Mouse (Mus musculus) thymus, postnatal 36 days (tissue): ENCODE data around the gene Atp5b.
"Not testable (repeated sequence)": the region's sequence is repeated elsewhere in the genome, so short reads cannot be mapped to it uniquely, and the experiment has no call there.

Source experiments
- DNase-seq, 2 experiments: peaks; one replicate each; pipeline ENCODE4 v3.0.0; 2022; ENCODE audit warnings: mixed read lengths in 2 of 2

Gene Atp5b

DNA sequence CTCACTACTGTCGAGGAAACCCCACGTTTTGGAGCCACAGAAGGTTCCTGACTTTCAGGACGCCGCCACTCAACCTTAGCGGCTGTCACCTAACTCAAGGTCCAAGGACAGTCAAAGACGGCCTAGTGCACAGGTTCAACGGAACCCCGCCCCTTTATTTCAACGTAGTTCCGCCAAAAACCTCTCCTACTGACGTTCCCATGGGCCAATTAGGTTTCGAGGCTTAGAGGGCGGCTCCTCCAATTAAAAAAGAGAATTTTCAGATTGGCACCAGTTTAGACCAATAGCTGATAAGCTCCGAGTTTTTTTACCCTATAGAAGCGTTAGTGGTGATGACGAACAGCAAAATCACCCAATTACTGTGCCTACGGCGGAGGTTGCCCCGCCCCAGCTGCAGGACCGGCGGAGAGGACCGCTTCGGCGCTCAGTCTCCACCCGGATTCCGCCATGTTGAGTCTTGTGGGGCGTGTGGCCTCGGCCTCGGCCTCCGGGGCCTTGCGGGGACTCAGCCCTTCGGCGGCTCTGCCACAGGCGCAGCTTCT, at the start of gene Atp5b:
TSS of gene Atp5b (plus strand) at position 394 of the 542 bp plus-strand sequence.
- peak; percentile 96 to 97 for DNase-seq

DNA sequence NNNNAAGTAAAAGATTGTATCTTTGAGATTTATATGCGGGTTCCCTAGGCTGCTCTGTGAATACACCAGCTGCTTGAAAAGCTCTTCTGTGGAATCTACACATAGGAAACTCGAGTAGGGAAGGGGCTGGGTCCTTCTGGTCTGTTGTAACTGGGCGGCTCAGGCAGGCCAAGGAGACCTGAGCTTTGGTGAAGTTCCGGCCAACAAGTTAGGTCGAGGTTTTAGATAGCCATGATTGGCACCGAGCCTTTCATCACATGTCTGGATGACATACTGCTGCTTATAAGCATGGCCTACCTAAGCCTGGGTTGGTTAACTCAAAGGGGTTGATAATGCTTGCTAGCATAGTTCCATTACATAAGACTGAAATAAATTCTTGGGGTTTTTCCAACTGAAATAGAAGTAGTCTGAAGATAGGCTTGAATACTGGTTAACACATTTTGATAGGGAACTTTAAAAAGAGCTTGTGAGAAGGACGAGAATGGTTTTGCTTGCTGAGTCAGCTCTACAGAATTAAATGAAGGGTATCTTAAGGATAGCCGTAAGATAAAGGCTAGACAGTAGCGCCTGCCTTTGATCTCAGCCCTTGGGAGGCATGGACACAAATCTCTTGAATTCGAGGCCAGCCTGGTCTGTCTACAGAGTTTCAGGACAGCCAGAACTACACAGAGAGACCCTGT, 46.2 kb upstream of the Atp5b start:
- no peak for DNase-seq

DNA sequence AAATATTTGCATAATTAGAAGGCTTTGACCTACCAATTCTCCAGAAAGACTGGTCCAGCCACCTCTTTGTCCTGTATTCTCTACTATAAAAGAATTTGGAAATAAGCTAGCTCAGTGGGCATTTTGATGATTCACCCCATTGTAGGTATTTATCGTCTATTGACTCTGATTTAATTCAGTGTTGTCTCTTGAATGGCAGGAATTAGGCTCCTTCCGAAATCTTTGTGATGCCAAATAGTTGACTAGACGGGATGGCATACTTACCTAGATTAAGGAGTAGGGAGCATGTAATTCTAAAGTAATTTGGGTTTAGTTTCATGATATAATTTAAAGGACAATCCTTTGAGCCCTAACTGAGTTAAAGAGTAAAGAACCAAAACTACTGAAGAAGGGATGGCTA, 45.2 kb upstream of the Atp5b start:
- no peak for DNase-seq

DNA sequence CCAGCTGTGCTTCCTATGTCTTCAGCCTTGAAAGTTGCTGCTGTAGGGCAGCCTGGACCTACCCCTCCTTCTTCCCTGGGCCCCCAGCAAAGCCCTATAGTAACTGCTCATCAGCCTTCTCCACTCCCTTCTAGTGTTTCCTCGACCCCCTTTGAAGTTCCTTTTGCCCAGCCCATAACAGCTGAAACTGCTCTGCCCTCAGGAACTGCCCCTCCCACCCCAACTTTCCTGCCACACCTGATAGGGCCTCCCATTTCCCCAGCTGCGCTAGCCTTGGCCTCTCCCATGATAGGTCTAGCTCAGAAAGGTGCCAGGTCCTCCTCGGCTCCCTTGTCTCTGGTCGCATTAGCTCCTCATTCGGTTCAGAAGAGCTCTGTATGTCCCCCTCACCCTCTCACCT, 43.9 kb upstream of the Atp5b start:
- DNase-seq = peak; percentile 25 to 61

DNA sequence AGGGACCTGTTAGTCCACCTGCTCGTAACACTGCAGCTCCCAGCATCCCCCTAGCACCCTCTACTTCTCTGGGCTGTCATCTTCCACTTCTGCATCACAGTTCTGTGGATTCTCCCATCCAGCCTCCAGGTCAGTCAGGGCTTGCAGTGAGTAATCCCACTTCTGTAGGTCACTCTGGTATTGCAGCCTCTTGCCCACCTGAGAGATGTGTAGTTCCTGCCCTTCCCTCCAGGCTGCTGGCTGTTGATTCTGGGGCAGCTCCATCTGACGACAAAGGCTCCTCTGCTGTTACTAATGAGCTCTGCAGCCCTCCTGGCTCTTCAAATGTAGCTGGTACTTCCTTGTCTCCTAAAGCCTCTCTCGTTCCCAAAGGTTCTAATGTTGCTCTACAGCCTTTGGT, 43.2 kb upstream of the Atp5b start:
- DNase-seq = no peak

DNA sequence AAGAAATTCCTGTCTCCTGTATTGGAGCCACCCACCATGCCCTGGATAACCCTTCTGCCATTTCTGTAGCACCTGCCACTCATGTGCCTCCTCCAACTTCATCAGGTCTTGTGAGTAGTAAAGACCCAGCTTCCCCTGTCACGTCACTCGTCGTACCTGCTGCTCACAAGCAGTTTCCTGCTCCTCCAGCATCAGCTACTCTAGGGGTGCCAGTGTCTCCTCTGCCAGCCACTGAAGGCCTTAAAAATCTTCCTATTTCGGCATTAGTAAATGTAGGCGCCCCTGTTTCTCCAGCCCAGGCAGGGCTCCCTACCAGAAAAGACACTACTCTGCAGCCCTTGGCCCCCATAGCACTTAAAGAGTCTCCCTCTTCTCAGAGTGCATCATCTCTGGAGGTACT, 42.8 kb upstream of the Atp5b start:
- DNase-seq = no peak

DNA sequence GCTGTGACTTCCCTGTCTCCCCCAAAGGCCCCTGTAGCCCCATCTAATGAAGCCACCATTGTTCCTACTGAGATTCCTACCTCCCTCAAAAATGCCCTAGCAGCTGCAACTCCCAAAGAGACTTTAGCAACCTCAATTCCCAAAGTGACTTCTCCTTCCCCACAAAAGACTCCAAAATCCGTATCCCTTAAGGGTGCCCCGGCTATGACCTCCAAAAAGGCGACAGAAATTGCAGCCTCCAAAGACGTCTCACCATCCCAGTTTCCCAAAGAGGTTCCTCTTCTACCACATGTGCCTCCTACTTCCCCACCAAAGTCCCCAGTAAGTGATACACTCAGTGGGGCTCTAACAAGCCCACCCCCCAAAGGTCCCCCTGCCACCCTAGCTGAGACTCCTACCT, 41.4 kb upstream of the Atp5b start:
- no peak for DNase-seq

DNA sequence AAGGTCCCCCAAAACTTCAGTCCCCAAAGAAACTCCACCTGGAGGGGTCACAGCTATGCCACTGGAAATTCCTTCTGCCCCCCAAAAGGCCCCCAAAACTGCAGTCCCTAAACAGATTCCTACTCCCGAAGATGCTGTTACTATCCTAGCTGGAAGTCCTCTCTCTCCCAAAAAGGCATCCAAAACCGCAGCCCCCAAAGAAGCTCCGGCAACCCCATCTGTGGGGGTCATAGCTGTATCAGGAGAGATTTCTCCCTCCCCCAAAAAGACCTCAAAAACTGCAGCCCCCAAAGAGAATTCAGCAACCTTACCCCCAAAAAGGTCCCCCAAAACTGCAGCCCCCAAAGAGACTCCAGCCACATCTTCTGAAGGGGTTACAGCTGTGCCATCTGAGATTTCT, 40.6 kb upstream of the Atp5b start:
- no peak for DNase-seq

DNA sequence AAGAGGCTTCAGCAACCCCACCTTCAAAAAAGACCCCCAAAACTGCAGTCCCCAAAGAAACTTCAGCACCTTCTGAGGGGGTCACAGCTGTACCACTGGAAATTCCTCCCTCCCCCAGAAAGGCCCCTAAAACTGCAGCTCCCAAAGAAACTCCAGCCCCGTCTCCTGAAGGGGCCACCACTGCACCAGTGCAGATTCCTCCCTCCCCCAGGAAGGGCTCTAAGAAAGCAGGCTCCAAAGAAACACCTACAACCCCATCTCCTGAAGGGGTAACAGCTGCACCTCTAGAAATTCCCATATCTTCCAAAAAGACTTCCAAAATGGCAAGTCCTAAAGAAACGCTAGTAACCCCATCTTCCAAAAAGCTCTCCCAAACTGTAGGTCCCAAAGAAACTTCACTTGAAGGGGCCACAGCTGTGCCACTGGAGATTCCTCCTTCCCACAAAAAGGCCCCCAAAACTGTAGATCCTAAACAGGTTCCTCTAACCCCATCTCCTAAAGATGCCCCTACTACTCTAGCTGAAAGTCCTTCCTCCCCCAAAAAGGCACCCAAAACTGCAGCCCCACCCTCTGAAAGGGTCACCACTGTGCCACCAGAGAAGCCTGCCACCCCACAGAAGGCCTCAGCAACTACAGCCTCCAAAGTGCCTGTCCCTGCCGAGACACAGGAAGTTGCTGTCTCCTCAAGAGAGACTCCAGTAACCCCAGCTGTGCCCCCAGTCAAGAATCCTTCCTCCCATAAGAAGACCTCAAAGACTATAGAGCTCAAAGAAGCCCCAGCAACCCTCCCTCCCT, 39.8 kb upstream of the Atp5b start:
- peak; percentile 33 to 43 for DNase-seq

DNA sequence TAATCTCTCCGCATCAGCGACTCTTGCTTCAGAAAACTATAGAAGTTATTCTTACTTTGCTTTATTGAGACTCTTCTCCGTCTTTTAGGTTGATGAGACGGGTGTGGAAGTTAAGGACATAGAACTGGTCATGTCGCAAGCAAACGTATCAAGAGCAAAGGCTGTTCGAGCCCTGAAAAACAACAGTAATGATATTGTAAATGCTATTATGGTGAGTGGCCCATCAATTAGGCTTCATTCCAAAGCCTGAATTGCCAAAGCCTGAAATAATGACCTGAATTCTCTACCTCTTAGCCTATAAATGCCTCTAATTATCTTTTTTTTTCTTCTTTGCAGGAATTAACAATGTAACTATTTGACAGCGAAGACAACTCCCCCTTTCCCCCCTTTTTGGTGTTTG, 34.9 kb upstream of the Atp5b start:
- no peak for DNase-seq

DNA sequence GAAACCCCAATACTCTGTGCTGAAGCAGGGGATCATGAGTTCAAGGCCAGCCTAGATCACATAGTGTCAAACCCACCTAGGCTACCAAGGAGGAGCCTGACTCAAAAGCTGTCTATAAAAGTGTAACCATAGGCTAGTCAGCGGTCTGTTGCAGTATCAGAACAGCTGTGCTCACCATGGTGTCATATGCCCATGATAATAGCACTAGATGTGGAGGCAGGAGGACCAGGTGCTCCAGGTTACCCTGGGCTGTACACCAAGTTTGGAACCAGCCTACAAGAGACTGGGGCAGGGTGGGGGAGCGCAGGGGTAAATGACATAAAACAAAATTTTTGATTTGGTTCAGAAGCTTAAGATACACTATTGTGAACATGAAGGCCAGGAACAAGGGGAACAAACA, 33.3 kb upstream of the Atp5b start:
- no peak for DNase-seq

DNA sequence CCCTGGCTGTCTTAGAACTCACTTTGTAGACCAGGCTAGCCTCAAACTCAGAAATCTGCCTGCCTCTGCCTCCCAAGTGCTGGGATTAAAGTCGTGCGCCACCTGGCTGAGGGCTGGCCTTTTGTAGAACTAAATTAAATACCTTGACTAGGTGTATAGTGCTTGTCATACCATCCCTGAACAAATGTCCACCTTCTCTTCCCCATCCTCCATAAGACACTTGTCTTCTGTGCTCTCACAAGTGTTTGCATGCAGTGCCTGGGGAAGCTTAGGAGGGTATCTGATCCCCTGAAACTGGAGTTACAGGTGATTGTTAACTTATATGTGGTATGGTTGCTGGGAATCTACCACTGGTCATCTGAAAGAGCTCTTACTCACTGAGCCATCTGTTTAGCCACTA, 32.7 kb upstream of the Atp5b start:
- DNase-seq = no peak

DNA sequence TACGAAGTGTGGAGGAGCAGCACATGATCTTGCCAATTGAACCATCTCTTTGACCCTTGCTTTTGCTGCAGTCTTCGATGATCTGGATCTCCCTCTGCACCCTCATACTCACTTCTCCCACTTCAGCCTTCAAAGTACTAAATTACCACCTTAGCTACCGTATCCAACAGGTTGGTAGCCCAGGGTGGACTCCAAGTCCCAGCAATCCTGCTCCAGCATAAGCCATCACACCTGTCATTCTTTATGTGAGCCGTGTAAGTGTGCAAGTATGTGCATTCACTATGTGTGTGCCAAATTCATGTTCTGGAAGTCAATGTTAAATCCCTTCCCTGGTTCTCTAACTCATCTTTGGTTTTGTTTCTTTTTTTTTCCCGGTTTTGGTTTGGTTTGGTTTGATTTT, 31.5 kb upstream of the Atp5b start:
- DNase-seq = no peak

DNA sequence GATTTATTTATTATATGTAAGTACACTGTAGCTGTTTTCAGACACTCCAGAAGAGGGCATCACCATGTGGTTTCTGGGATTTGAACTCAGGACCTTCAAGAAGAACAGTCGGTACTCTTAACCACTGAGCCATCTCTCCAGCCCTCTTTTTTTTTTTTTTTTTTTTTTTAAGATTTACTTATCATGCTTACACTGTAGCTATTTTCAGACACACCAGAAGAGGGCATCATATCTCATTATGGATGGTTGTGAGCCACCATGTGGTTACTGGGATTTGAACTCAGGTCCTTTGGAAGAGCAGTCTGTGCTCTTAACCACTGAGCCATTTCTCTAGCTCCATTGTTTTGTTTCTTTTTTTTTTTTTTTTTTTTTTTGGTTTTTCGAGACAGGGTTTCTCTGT, 30.9 kb upstream of the Atp5b start:
- DNase-seq = not testable (repeated sequence)

DNA sequence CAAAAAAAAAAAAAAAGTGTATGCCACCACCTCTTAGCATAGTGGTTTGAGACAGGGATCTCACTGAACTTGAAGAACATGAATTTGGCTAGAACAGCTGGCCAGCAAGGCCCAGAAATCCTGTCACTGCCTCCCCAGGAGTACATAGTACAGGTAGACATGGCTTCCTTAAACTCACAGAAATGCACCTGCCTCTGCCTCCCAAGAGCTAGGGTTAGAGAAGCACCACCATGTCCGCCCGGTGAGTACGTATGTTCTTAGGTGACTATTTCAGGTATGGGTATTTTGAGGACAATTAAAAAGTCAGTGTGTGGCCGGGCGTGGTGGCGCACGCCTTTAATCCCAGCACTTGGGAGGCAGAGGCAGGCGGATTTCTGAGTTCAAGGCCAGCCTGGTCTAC, 30.1 kb upstream of the Atp5b start:
- DNase-seq = no peak

DNA sequence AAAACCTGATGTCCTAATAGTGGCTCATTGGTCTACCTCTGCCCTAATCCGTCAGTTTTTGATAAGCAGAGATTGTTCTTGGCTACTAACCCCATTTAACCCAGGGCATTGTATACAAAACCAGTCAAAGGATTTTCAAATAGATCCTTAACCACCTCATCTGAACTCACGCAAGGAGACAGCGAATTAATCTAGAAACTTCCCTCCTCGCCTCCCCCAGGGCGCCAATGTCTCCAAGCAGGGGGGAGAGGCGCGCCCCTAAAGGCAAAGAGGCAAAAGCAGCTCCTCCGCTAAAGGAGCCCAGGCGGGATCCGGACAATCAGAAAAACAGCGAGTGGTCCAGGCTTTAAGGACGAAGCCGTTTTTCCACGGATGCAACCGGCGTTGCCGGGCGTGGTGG, 24.9 kb upstream of the Atp5b start:
- DNase-seq = no peak

DNA sequence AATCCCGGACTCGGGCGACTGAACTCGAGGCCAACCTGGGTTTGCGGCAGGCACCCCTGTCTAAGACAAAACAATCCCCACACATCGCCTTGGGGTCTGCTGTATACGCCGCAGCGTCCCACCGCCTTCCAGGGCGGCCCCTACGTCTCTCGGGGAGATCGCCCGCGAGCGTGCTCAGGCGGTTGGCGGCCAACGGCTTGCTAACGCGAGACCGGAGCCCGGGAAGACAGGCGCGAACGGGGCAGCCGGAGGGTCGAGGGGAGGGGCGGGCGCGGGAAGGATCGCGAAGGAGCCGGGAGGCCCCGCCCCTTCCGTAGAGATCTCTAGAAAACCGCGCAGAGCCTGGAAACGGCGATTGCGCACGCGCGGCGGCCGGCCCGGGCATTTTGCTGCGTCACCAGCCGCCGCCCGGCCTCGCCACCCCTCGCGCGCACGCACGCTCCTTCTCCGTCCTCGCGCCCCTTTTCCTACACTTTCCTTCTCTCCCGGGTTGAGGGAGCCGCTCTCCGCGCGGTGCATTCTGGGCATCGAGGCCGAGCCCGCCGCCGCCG, 24.4 kb upstream of the Atp5b start, which contains the start of gene Ptges3:
TSS of gene Ptges3 (plus strand) at position 354 of the 551 bp plus-strand sequence.
- peak; percentile 96 to 97 for DNase-seq

DNA sequence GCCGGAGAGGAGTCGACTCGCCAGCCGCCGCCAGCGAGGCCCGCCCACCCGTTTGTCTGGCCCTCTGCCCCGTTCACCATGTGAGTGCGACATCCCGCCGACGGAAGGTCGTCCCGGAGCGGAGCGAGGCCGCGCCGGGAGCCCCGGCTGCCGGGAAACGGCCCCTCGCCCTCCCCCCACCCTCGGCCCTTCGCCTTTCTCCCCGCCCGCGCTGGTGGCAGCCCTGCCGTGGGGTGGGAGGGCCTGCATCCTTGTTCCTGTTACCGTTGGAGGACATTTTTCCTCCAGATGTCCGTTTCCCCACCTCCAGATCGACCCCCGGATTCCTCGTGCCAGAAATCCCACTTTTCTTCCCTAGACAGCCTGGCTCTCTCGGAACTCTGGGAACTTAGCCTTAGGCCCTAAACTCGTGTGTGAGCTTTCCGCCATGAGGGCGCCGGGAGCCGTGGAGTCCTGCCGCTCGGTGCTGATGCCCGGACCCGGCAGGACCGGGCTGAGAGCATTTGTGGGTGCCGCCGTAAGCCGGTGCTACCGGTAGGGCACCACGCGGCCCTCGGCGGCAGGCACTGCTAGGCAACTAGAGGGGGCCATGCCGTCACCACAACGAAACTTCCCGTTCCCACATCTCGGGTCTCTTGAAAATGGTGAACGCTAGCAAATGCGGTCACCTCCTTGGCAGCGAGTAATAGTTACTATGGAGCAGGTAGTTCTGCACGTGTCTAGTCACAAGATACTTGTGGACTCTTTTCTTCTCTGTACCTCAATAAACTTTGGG, 23.7 kb upstream of the Atp5b start:
- DNase-seq = peak; percentile 71 to 80

DNA sequence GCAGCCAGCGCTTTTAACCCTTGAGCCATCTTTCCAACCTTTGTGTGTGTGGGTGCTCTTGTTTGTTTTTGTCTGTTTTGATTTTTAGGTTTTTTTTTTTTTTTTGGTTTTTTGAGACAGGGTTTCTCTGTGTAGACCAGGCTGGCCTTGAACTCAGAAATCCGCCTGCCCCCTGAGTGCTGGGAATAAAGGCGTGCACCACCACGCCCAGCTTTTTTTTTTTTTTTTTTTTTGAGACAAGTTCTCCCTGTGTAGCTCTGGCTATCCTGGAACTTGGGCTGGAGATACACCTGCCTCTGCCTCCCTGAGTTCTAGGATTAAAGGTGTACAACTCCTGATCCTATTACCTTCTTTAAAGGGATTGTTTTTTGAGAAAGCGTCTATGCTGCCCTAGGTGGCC, 22.0 kb upstream of the Atp5b start:
- DNase-seq = no peak

DNA sequence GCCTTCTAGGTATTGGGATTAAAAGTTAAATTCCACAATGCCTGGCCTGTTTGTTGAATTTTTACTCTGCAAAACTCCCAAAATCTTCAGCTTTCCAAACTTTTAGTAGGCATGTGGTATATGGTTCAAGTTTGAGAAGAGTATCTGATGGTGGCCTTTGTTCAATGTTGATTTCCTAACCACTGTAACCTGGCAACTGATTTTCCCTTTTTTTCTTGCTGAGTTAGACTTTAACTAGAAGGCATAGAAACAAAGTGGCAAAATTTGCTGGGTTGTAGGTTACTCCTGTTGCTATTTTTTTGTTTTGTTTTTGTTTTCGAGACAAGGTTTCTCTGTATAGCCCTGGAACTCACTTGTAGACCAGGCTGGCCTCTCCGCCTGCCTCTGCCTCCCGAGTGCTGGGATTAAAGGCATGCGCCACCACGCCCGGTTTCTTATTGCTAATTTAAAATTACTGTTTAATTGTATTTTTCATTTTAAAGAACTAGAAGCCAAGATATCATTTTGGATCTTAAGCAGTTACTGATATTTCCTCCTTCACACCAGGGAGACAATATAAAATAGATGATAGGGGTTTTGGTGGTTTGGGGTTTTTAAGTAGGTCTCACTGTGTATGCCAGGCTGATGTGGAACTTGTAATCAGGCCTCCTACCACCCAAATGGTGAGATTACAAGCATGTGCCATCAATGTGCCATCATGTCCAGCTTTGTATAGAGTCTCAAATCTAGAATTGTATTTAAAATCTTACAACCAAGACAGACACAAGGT, 20.7 kb upstream of the Atp5b start:
- DNase-seq = no peak

DNA sequence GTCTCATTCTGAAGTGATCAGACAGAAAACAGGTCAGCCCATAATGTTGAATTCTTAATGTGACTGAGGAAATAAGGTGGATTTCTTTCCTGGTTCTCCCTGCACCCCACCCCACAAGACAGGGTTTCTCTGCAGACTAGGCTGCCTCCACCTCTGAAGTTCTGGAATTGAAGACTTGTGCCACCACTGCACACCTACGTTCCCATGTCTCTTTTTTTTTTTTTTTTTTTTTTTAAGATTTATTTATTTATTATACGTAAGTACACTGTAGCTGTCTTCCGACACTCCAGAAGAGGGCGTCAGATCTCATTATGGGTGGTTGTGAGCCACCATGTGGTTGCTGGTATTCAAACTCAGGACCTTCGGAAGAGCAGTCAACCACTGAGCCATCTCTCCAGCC, 17.0 kb upstream of the Atp5b start:
- DNase-seq = no peak

DNA sequence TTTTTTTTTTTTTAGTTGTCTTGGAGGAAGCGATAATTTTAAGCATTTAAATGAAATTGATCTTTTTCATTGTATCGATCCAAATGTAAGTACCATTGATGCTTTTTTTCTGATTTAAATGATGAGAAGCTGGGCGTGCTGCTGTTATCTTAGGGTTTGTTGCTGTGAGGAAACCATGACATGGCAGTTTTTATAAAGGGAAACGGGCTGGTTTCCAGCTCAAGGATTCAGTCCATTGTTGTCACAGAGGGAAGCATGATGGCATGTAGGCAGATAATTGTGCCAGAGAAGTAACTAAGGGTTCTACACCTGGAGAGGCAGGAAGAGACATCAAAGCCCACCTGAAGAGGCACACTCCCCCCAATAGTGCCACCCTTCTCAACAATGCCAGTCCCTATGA, 13.9 kb upstream of the Atp5b start:
- DNase-seq = no peak
